Mouse (Mus musculus) CH12.LX (cell line): Measurements from ENCODE around the gene Sim2.

Experiments
- CHD1 ChIP-seq: IDR thresholded peaks from 2 replicates; pipeline ENCODE4 v1.6.1; 2012; ENCODE audit warnings: low read depth, low read length, improper control_type of control experiment, inconsistent platforms
- CHD2 ChIP-seq: IDR thresholded peaks from 2 replicates; pipeline ENCODE4 v1.6.1; 2011; ENCODE audit warnings: low read length, improper control_type of control experiment
- CTCF ChIP-seq, 2 experiments: IDR thresholded peaks in 1 of 2; conservative IDR thresholded peaks in 1 of 2; 2 replicates each; pipeline ENCODE4 v1.5.1; 2011 to 2012; ENCODE audit warnings: low read depth in 2 of 2, low read length in 2 of 2, improper control_type of control experiment in 1 of 2, inconsistent platforms in 1 of 2, mild to moderate bottlenecking in 1 of 2, moderate library complexity in 1 of 2
- EP300 ChIP-seq: IDR thresholded peaks from 2 replicates; pipeline ENCODE4 v1.6.1; 2011; ENCODE audit warnings: low read length, improper control_type of control experiment
- GABPA ChIP-seq: IDR thresholded peaks from 2 replicates; pipeline ENCODE4 v1.6.1; 2012; ENCODE audit warnings: low read depth, low read length, improper control_type of control experiment, inconsistent platforms; ENCODE audit not compliant: insufficient replicate concordance
- MAFK ChIP-seq: IDR thresholded peaks from 2 replicates; pipeline ENCODE4 v1.6.1; 2011; ENCODE audit warnings: low read length, improper control_type of control experiment; ENCODE audit not compliant: insufficient replicate concordance
- MAX ChIP-seq: IDR thresholded peaks from 2 replicates; pipeline ENCODE4 v1.6.1; 2011; ENCODE audit warnings: low read length, improper control_type of control experiment
- MXI1 ChIP-seq: IDR thresholded peaks from 2 replicates; pipeline ENCODE4 v1.6.1; 2011; ENCODE audit warnings: mild to moderate bottlenecking, low read depth, low read length, improper control_type of control experiment
- NELFE ChIP-seq: IDR thresholded peaks from 2 replicates; pipeline ENCODE4 v1.6.1; 2011; ENCODE audit warnings: low read depth, low read length, improper control_type of control experiment
- NRF1 ChIP-seq: IDR thresholded peaks from 2 replicates; pipeline ENCODE4 v1.6.1; 2014; ENCODE audit warnings: low read depth, mild to moderate bottlenecking, inconsistent platforms, low read length, improper control_type of control experiment, moderate library complexity
- POLR2A ChIP-seq: IDR thresholded peaks from 2 replicates; pipeline ENCODE4 v1.6.1; 2011; ENCODE audit warnings: low read depth, mild to moderate bottlenecking, improper control_type of control experiment, low read length
- RAD21 ChIP-seq: IDR thresholded peaks from 2 replicates; pipeline ENCODE4 v1.6.1; 2011; ENCODE audit warnings: low read depth, mild to moderate bottlenecking, low read length, improper control_type of control experiment, moderate library complexity
- USF2 ChIP-seq: conservative IDR thresholded peaks from 2 replicates; pipeline ENCODE4 v1.6.1; 2011; ENCODE audit warnings: low read depth, low read length, improper control_type of control experiment
- ZC3H11A ChIP-seq: IDR thresholded peaks from 2 replicates; pipeline ENCODE4 v1.6.1; 2012; ENCODE audit warnings: low read depth, mild to moderate bottlenecking, inconsistent platforms, low read length, improper control_type of control experiment

- no peak for TF ChIP-seq USF2
- TF ChIP-seq POLR2A: no peak
- TF ChIP-seq EP300: no peak
- no peak for TF ChIP-seq NELFE
- no peak for TF ChIP-seq MAX
- TF ChIP-seq CHD2: no peak
- TF ChIP-seq ZC3H11A: no peak
- TF ChIP-seq CTCF (conservative IDR thresholded peaks at IDR 0.05 in 1 of 2, IDR thresholded peaks at IDR 0.05 in 1 of 2; ENCODE audit: low read depth in 2 of 2, low read length in 2 of 2): no peak
- TF ChIP-seq MAFK: no peak
- TF ChIP-seq RAD21: no peak
- TF ChIP-seq GABPA: no peak
- TF ChIP-seq MXI1: no peak
- no peak for TF ChIP-seq CHD1
- TF ChIP-seq NRF1: no peak
These were observed 32.6 kb downstream of the Sim2 start for GRCm38 (mm10) chr16:94117333-94117732.
